Mouse (Mus musculus): ENCODE data around the gene Soga1. TPM values are rescaled to one million over a fixed set of nuclear protein-coding genes. Genes with fewer than 3 reads are reported as not detected.

Gene Soga1
- 5.3 and 5.4 TPM in 2 replicates for polyA plus RNA-seq (2012; rRNA removed)

GRCm38 (mm10) chr2:157078793-157079700, at the start of gene Soga1:
Gene Soga1 (minus strand): TSS chr2:157079254.
- no peaks in the 10 kb centered on the region for H3K36me3 ChIP-seq (ENCODE audit: control insufficient read depth, insufficient read depth, low read length)
- peaks cover 8% of the 10 kb centered on the region; the same call in 1 of the 2 replicates for H3K4me1 ChIP-seq (ENCODE audit: control insufficient read depth, insufficient read depth, insufficient read length)
- TF ChIP-seq CTCF (IDR thresholded peaks at IDR 0.05; ENCODE audit: extremely low read depth, insufficient read depth, insufficient read length, insufficient replicate concordance) (0 out of 2 replicates have a peak, but pooled peaks have one; percentile 24), POLR2A (IDR thresholded peaks at IDR 0.05; ENCODE audit: low read depth, low read length) (no peak)
- under 1% methylated on average over 104 of the region's 136 CpGs for WGBS
- peak within 1 kb of the TSS; percentile 53 for H3K4me3 ChIP-seq (ENCODE audit: extremely low read depth, insufficient read depth, insufficient read length)
- peak in 1 of 2 experiments; percentile 42 for DNase-seq (ENCODE audit: low read depth in 1 of 2, low spot score in 2 of 2)
- peak within 1 kb of the TSS; percentile 30; the same call in 1 of the 2 replicates for H3K27ac ChIP-seq (ENCODE audit: insufficient read depth, low read length)
- H3K27me3 ChIP-seq (ENCODE audit: control insufficient read depth, insufficient read depth, low read length), result peaks cover 16% of the 10 kb centered on the region

- peak; percentile 29; the same call in 1 of the 2 replicates for TF ChIP-seq CTCF (IDR thresholded peaks at IDR 0.05; ENCODE audit: extremely low read depth, insufficient read depth, insufficient read length, insufficient replicate concordance)
- TF ChIP-seq POLR2A (IDR thresholded peaks at IDR 0.05; ENCODE audit: low read depth, low read length), result no peak
- no peak overlapping the region for H3K4me3 ChIP-seq (ENCODE audit: extremely low read depth, insufficient read depth, insufficient read length)
- peaks cover 16% of the 10 kb centered on the region; the same call in 1 of the 2 replicates for H3K4me1 ChIP-seq (ENCODE audit: control insufficient read depth, insufficient read depth, insufficient read length)
- H3K36me3 ChIP-seq (ENCODE audit: control insufficient read depth, insufficient read depth, low read length), result peaks cover 43% of the 10 kb centered on the region
- 37% methylated on average over 4 of the region's 4 CpGs for WGBS
- no peak overlapping the region for H3K27ac ChIP-seq (ENCODE audit: insufficient read depth, low read length)
- peak in 1 of 2 experiments; percentile 33 for DNase-seq (ENCODE audit: low read depth in 1 of 2, low spot score in 2 of 2)
- H3K27me3 ChIP-seq (ENCODE audit: control insufficient read depth, insufficient read depth, low read length), result no peaks in the 10 kb centered on the region
Measured at GRCm38 (mm10) chr2:157128072-157128471, 49.0 kb upstream of the Soga1 start.

- Histone ChIP-seq H3K4me3 (ENCODE audit: extremely low read depth, insufficient read depth, insufficient read length) (no peak overlapping the region), H3K27me3 (ENCODE audit: control insufficient read depth, insufficient read depth, low read length) (no peaks in the 10 kb centered on the region), H3K36me3 (ENCODE audit: control insufficient read depth, insufficient read depth, low read length) (peaks cover 46% of the 10 kb centered on the region), H3K4me1 (ENCODE audit: control insufficient read depth, insufficient read depth, insufficient read length) (peaks cover 15% of the 10 kb centered on the region; the same call in 1 of the 2 replicates), H3K27ac (ENCODE audit: insufficient read depth, low read length) (no peak overlapping the region)
- WGBS, result 89% methylated on average over 3 of the region's 3 CpGs
- TF ChIP-seq POLR2A (IDR thresholded peaks at IDR 0.05; ENCODE audit: low read depth, low read length) (no peak), CTCF (IDR thresholded peaks at IDR 0.05; ENCODE audit: extremely low read depth, insufficient read depth, insufficient read length, insufficient replicate concordance) (no peak)
- DNase-seq (ENCODE audit: low read depth in 1 of 2, low spot score in 2 of 2), result no peak
Measured at GRCm38 (mm10) chr2:157127370-157127769, 48.3 kb upstream of the Soga1 start.

GRCm38 (mm10) chr2:157125246-157125645, 46.2 kb upstream of the Soga1 start:
- no peaks in the 10 kb centered on the region for H3K27me3 ChIP-seq (ENCODE audit: control insufficient read depth, insufficient read depth, low read length)
- no peak overlapping the region for H3K4me3 ChIP-seq (ENCODE audit: extremely low read depth, insufficient read depth, insufficient read length)
- no peak for TF ChIP-seq CTCF (IDR thresholded peaks at IDR 0.05; ENCODE audit: extremely low read depth, insufficient read depth, insufficient read length, insufficient replicate concordance)
- TF ChIP-seq POLR2A (IDR thresholded peaks at IDR 0.05; ENCODE audit: low read depth, low read length), result no peak
- 84% methylated on average over 3 of the region's 3 CpGs for WGBS
- no peak overlapping the region for H3K27ac ChIP-seq (ENCODE audit: insufficient read depth, low read length)
- peaks cover 8% of the 10 kb centered on the region; the same call in 1 of the 2 replicates for H3K4me1 ChIP-seq (ENCODE audit: control insufficient read depth, insufficient read depth, insufficient read length)
- DNase-seq (ENCODE audit: low read depth in 1 of 2, low spot score in 2 of 2), result no peak
- H3K36me3 ChIP-seq (ENCODE audit: control insufficient read depth, insufficient read depth, low read length), result peaks cover 57% of the 10 kb centered on the region

GRCm38 (mm10) chr2:157121766-157122165, 42.7 kb upstream of the Soga1 start:
- peaks cover 52% of the 10 kb centered on the region for H3K36me3 ChIP-seq (ENCODE audit: control insufficient read depth, insufficient read depth, low read length)
- no peak overlapping the region for H3K4me3 ChIP-seq (ENCODE audit: extremely low read depth, insufficient read depth, insufficient read length)
- H3K27ac ChIP-seq (ENCODE audit: insufficient read depth, low read length), result peak overlapping the region; percentile 24; the same call in 1 of the 2 replicates
- H3K4me1 ChIP-seq (ENCODE audit: control insufficient read depth, insufficient read depth, insufficient read length), result no peaks in the 10 kb centered on the region
- no peaks in the 10 kb centered on the region for H3K27me3 ChIP-seq (ENCODE audit: control insufficient read depth, insufficient read depth, low read length)
- TF ChIP-seq POLR2A (IDR thresholded peaks at IDR 0.05; ENCODE audit: low read depth, low read length), result no peak
- TF ChIP-seq CTCF (IDR thresholded peaks at IDR 0.05; ENCODE audit: extremely low read depth, insufficient read depth, insufficient read length, insufficient replicate concordance), result no peak
- peak; percentile 22 to 52 for DNase-seq (ENCODE audit: low read depth in 1 of 2, low spot score in 2 of 2)
- WGBS, result 81% methylated on average over 8 of the region's 8 CpGs

- WGBS, result 38% methylated on average over 3 of the region's 3 CpGs
- H3K4me3 ChIP-seq (ENCODE audit: extremely low read depth, insufficient read depth, insufficient read length), result no peak overlapping the region
- H3K36me3 ChIP-seq (ENCODE audit: control insufficient read depth, insufficient read depth, low read length), result peaks cover 51% of the 10 kb centered on the region
- H3K27me3 ChIP-seq (ENCODE audit: control insufficient read depth, insufficient read depth, low read length), result no peaks in the 10 kb centered on the region
- H3K27ac ChIP-seq (ENCODE audit: insufficient read depth, low read length), result no peak overlapping the region
- DNase-seq (ENCODE audit: low read depth in 1 of 2, low spot score in 2 of 2), result peak in 1 of 2 experiments; percentile 53
- no peak for TF ChIP-seq POLR2A (IDR thresholded peaks at IDR 0.05; ENCODE audit: low read depth, low read length)
- H3K4me1 ChIP-seq (ENCODE audit: control insufficient read depth, insufficient read depth, insufficient read length), result no peaks in the 10 kb centered on the region
Measured at GRCm38 (mm10) chr2:157119075-157119474, 40.0 kb upstream of the Soga1 start.

Data from spleen, adult 2 months (tissue).